Mouse (Mus musculus) adrenal gland (tissue): ENCODE results near the gene Nucks1.

Source experiments
- intact Hi-C: fragments of 180-260 bp; cut with DNase I; formaldehyde crosslinking; loops from one replicate; pipeline ENCODE4 v1.15.1; 2025

Nucks1 gene

DNA sequence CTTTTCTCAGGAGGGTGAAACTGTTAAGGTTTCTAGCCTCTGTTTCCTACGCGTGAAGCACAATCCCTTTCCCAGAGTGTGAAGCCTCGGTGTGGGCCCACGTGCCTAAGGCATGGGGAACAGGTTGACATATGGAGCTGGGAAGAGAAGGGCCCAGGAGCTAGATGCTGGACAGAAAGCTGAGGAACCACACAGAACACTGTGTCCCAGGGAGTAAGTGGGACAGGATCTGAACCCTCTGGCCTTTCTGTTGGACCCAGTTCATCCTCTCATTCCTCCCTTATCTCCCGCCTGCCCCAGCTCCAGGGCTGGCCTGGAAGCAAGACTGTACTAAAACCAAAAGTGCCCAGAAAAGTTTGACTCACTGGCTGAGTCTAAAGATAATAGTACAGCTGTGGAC, 53.8 kb downstream of the Nucks1 start:
- intact Hi-C loops, result no loop called here

DNA sequence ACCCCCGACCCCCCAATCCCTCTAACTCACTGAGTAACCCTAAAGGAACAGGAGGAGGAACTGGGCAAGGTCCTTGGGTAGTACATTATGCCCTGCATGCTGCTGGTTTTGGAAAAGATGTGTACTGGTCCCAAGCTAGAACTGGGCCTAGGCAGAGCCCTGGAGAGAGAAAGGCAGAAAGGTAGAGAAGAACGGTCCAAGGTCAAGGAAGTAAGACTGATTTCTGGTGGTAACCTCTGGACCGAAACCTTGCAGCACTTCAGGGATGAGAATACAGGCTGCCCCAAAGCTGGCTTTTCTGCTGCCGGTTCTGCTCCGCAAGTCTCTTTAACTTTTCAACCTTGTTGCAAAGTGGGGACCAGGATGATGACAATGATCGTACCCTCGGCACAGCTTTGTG, 54.2 kb downstream of the Nucks1 start:
- intact Hi-C loops, result no loop called here

DNA sequence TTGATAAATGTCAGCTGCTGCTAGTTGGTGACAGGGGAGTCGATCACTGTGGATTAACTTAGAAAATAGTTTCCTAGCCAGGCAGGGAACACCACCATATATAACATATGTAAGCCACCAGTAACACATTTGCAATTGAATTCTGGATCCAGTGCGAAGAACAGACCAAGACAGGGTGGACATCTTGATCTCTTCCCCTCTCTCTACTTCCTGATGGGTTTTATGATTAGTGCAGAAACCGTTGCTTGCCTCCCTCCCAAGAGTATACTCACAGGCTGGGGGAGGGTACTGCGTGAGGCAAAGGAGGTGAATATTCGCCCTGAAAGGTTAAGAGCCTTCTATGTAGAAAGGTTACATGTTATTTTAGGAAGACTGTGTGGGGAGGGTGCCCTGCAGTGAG, 55.5 kb downstream of the Nucks1 start:
- intact Hi-C loops, result no loop called here

DNA sequence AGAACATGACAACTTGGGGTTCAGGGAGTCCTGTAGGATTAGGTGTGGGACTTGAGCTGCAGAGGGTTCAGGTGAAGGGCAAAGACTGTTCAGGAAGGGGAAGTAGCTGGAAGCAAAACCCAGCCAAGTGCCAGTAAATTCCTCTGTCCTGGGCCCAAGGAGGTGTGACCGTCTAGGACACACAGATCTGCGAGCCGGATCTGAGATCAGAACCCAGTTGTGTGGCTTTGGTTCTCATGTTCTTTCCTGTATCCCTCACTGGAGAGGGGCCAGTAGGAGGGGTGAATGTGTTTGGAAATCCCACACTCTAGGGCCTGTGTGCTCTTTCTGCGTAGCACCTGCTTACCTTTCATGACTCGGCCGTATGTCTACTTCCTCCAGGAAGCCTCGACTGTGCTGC, 57.0 kb downstream of the Nucks1 start:
- intact Hi-C loops, result no loop called here

DNA sequence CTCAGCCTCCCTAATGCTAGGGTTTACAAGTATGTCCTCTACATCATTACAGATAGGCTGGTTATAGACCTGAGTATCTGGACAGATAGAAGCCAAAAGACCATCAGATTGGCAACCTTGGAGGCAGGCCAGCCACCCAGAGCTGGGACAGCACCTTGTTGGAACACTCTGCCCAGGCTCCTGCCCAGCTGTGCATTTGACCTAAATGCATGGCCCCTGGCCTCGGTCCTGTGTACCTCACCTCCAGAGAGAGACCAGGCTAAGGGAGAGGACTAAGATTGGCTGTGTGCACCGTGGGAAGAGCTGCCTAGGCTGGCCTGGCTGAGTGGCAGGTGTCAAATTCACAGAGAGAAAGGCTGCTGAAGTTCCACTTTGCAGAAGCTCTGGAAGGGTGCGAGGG, 58.2 kb downstream of the Nucks1 start:
- intact Hi-C loops, result no loop called here

DNA sequence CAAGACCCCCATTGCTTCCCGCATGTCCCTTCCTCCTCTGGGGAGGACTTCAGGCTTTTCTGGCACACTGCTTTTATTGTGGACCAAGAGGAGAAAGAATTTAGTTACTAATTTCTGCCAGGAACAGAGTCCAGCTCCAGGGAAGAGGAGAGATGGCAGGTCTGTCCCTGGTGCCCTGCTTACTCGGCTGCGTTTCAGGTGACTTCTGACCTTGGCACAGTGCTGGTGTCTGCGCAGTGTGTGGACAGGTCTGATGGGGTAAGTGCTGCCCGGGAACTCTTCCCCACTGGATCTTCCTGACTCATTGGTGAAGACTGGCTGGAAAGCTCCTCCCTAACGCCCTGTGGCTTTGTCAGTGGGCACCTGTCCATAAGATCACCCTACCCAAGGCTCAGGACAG, 58.6 kb downstream of the Nucks1 start:
- intact Hi-C loops, result no loop called here

DNA sequence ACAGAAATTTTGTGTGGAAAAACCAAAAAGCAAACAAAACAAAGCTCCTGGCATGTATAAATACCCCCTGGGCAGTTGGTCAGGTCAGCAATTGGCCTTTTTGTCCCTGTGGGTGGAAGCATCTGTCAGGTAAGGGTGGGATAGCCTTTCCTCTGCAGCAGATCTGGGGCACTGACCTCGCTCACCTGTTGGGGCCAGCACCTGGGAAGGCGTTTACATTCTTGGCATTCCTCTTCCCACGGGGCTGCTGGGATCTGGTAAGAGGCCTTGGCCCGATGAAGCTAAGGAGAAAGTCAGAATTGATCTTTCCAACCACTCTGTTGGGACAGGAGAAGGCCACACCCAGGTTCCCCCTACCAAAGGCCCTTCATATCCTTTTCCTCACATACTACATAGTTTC, 59.5 kb downstream of the Nucks1 start:
- intact Hi-C loops, result no loop called here

DNA sequence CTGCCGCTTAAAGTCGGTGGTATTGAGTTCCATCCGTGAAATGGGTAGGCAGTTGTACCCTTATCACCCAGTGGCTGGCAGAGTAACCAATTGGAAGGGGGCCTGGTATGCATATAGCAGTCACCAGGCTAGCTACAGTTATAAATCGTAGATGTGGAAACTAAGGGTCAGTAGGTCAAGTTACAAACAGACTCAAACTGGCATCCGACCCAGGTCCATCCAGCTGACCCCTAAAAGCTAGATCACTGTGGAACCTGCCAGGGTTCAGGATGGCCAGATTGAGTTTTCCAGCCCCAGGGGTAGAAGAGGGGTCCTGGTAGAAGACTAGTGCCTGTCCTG, 60.0 kb downstream of the Nucks1 start:
- intact Hi-C loops, result no loop called here

DNA sequence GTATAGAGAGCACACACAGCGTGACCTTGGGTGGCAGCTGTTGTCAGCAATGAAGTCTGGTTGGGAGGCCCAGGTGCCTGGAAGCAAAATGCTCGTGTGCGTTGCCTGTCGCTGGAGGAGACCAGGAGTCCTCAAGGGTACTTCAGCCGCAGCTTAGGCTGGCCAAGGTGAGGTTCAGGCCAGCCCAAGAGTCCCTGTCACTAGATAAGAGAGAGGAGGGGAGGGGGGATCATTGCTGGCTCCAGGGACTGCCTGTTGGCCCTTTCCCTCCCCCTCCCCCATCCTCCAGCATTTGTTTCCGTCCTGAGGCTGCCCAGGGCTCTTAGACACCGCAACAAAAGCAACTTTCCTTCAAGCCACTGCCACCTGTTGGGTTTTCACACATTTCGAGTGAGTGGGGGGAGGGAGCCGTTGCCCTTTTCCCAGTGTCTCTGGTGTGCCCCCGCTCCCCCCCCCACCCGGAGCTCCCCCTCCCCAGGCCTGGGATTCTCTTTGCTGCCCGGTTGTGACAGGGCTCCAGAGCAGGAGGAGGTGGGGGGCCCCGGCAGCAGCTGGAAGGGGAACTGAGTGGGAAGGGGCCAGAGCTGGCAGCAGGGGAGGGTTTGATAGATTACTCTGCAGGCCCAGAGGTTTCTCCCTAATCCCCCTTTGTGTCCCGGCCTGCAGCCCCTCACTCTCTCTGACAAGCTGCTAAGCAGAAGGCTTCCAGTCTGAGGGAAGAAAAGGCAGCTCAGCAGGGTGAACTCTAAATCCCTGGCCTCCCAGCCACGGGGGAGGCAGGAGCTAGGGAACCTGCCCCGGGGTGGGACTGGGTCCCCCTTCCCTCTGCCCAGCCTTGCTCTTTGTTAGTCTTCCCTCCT, 60.6 kb downstream of the Nucks1 start:
- intact Hi-C loops, result no loop called here

DNA sequence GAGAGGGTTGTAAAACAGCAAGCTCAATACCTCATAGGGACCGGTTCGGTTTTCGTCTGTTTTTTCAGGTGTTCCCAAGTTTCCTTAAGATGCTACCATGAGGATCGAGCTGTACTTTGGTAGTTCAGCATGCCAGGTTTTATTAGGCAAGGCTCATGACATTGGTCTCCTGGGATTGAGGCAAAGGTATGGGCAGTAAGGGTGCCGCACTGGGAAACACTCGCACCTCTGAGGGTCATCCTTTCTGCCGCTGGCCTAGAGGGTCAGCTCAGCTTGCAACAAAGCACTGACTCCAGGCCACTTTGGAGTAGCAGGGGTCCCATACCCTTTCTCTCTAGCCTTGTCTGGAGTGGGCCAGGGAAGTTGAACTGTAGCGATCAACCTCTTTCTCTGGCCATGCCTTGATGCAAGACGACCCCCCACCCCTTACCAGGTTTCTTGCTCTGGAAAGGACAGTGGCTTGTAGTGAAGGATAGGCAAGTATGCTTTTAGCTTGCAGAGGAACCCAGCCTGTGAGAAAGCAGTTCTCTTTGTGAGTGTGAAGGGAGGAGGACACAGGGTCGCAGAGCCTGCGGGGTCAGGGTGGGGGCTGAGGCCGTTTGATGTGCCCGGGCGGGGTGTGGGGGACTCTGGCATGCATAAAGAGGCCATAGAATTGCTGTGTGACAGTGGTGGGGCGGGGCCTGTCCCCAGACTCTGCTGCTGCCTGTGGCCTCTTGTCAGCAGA, 61.6 kb downstream of the Nucks1 start:
- intact Hi-C loops, result no loop called here

DNA sequence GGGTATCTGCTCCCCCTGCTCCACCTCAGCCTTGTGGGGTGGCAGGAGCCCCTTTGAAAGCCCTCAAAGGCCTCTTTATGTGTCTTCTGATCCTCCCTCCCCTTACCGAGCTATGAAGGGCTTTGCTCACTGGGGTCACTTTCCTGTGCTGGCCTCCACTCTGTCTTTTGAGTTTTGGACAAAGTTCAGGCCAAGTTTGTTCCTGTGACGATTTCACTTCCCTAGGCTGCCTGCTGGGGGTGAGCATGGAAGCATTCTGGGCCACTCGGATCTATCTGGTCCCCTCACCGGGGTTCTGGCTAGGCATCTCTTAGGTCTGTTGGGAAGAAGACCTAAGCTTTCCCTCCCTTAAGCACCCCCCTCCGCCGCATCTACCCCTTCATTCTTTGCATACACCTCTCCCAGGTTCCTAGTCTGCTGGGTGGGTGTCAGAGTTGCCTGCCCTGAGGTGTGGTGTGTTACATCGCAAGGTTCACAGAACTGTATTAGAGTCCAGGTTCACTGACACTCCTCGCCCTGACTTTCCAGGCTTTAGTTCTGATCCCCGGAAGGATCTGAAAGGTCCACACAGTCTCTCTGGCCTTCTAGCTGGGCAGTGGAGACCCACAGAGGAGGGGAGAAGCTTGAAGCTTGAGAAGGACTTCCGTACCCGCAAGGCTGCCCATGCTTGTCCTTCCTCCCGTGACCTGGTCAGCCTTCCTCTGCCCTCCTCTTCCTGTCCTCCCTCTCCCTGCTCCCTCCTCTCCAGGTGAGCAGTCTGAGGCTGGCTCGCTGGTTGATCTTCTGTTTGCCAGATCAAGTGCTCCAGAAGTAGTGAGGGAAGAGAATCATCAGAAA, 62.4 kb downstream of the Nucks1 start:
- intact Hi-C loops, result no loop called here

DNA sequence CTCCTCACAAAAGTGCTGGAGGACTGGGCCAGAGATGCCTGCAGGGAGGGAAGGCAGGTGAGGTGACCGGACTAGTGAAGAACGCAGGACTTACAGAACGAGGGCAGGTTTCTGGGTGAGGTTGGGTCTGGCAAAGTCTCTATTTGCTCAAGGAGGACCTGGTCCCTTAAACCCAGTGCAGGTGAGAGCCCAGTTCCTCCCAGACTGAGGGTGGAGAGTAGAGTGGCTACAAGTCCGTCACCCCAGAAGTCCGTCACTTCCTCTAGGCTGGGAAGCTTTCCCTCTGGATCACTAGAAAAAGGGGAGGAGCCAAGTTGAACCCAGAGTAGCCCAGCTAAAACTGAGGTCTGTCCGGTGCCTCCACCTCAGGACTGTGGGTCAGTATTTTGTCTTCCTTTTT, 63.7 kb downstream of the Nucks1 start:
- intact Hi-C loops, result no loop called here

DNA sequence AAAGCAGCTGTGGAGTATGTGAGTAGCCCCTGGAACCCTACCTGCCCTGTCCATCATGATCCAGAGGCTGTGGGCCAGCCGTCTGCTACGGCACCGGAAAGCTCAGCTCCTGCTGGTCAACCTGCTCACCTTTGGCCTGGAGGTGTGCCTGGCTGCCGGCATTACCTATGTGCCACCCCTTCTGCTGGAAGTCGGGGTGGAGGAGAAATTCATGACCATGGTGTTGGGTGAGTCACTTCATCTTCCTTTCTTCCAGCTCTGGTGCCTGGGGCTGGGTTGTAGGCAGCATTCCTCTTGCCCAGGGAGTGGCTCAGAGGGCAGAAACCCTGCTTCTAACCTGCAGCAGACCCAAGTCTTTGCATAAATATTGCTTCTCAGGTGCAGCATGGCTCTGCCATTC, 66.6 kb downstream of the Nucks1 start:
- intact Hi-C loops, result no loop called here

DNA sequence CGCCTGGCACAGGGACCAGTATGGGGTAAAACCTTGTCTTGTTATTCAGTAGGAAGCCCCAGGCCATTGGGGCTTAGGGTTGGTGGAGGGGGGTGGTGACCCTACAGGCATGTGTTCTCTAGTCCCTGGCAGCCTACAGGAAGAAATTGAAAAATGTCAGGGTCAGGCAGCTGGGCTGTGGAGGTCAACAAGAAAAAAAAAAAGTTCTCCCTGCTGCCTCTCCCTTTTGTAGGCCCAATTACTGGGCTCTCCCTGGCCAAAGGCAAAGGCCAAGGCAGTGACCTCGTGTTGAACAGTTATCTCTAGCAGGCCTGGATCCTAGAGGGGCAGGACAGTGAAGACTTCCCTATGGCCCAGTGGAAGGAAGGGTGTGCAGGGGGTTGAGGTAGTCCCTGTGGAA, 70.1 kb downstream of the Nucks1 start:
- intact Hi-C loops, result no loop called here

DNA sequence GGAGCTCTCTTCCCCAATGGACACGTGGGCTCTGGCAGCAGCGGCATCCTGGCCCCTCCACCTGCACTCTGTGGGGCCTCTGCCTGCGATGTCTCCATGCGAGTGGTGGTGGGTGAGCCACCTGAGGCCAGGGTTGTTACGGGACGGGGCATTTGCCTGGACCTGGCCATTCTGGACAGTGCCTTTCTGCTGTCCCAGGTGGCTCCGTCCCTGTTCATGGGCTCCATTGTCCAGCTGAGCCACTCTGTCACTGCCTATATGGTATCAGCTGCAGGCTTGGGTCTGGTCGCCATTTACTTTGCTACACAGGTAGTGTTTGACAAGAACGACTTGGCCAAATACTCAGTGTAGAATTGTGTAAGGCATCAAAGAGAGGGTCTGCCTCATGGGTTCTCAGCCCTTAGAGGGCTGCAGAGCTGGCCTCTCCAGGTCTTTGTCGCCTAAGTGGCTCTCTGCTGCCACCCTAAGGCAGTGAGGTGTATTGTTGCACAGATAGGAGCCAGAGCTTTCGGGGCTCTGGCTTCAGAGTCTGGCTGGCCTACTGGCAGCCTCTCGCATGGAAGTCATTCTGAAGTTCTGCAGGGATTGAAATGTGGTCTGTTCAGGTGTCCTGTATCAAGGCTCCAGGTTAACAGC, 71.2 kb downstream of the Nucks1 start:
- intact Hi-C loops, result loop anchor here (1.0 kb wide), 1 partner anchor 44 kb away; no protein-coding TSS in a partner anchor

DNA sequence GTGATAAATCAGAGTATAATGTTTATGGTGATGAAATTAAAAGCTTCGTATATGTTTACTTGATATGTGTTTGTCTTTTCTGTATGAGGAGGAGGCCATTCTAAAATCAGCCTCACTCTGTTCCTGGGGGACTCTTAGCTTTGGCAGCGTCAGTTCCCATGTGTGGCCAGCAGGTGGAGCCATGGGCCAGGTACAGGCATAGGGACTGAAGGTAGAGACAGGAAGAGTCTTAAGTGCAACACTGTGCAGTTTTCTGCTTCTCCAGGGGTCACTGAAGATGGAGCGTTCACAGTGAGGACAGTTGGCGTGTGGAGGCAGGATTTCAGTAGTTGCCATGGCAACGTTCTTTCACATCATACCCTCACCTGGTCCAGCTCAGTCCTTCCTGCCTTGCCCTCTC, 72.6 kb downstream of the Nucks1 start:
- intact Hi-C loops, result no loop called here

DNA sequence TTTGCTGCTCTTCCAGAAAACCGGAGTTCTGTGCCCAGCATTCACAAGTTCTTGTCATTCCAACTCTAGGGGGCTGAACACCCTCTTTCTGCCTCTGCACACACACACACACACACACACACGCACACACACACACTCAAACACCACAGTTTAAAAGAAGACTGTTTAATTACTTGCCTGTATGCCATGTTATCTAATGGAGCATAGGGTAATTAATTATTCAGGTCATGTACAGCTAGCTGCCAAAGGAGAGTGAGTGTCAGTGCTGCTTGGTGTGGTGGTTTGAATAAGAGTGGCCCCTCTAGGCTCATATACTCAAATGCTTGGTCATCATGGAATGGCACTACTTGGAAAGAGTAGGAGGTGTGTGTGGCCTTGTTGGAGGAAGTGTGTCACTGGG, 73.5 kb downstream of the Nucks1 start:
- intact Hi-C loops, result no loop called here
